Mouse (Mus musculus) embryo, embryonic 11.5 days (tissue): ENCODE data around the gene Rgma.

Source experiments
- DNase-seq: peaks from one replicate; pipeline ENCODE4 v3.0.0-alpha.2; 2012; ENCODE audit warnings: low read depth, low spot score

Gene Rgma

DNA sequence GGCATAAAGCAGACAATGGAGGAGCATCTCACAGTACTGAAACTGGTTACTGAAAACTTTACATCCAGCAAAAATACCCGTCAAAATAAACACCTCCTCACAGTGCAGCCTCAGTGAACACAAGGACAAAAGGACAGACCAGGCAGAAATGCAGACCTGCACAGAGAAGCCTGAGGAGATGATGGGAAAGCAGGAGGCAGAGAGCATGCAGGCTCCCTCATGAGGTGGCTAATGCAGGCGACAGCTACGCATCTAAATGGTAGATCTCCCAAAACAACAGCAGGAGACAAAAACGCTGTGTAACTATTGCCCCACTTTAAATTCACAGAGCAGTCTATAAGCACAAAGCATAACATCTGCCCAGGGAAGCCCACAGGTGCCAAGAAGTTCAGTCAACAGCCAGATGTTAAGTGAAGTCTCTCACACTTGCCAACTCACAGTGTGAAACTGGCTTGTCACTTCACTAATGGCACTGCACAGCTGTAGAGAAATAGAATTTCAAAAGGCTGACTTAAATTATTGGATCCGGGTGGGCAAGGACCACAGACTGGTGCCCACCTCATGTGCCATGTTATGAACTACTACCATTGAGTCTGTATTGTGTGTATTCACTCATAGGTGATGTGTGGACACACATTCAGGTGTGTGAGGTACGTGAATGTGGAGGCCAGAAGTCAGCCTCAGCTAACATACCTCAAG lies 58.5 kb downstream of the Rgma start:
- DNase-seq, result no peak

DNA sequence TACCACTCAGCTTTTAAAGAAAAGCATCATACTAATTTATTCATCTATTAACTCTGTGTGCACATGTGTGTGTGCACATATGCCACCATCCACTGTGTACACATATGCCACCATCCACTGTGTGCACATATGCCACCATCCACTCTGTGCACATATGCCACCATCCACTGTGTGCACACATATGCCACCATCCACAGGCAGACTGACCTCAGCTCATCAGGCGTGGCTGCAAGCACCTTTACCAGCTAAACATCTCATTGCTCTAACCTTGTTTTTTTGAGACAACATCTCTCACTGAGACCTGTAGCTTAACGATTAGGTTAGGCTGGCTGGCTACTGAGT lies 59.0 kb downstream of the Rgma start:
- no peak for DNase-seq

DNA sequence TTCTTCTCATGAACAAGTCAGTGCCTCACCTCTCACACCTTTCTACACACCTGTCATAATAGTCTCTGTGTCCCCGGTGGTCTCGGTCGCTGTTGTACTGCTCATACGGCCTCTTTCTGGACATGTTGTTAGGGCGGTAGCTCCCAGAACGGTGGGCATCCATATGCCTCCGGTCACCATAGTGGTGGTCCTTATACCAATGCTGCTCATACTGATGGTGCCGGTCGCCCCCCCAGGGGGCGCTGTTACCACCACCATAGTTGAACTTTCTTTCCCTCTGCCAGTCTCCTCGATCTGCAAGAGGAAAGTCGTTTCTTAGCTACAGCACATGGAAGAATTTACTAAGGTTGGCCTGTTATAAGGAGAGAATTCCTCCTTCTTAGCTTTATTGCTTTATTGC lies 60.4 kb downstream of the Rgma start:
- DNase-seq, result no peak

DNA sequence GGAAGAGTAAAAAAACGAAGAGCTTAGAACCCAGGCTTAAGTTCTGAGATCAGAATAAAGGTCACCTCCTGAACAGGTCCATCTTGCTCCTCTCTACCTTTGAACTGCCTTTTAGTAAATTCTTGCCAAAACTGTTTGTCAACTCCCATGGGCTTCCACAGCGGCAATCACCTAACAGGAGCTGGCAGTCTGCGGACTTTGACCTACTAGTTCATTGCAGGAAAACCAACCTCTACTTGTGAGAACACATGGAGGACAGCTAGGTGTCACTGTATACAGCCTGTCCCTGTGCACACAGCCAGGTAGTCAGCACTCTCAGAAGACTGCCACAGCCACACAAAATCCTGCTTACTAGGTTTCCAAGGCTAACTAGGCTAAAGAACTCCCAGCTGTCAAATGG lies 66.5 kb downstream of the Rgma start:
- DNase-seq, result no peak

DNA sequence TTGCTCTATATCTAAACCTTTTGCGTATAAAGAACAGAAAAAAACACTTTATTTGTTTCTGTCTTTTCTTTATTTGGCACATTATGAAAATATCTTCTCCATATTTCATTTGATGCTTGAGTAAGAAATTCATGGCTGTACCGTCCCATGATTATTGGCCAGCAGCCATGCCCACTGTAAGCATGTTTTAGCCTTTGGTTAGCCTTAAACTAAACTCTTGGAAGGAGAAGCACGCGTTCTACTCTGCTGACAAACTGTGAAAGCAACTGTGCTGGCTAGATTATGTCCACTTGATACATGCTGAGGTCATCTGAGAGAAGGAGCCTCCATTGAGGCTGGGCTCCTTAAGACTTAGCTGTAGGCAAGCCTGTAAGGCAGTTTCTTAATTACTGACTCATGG lies 66.9 kb downstream of the Rgma start:
- no peak for DNase-seq

DNA sequence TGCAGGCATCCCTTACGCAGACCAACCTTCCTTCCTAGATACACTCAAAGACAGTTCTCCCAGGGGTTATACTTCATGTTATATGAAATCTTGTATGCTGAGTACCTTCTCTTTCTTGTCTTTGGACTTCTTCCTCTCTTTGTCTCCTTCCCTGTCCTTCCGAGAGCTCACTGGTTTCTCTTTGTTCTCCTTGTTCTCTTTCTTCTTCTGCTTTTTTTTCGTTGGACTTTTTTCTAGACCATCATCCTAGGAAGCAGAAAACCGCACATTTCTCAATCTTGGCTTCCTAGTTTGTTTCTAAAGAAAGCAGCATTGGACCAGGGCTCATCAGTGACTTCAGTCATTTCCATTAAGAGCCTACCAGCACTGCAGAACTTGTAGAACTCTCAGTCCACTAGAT lies 76.3 kb downstream of the Rgma start:
- DNase-seq, result no peak

DNA sequence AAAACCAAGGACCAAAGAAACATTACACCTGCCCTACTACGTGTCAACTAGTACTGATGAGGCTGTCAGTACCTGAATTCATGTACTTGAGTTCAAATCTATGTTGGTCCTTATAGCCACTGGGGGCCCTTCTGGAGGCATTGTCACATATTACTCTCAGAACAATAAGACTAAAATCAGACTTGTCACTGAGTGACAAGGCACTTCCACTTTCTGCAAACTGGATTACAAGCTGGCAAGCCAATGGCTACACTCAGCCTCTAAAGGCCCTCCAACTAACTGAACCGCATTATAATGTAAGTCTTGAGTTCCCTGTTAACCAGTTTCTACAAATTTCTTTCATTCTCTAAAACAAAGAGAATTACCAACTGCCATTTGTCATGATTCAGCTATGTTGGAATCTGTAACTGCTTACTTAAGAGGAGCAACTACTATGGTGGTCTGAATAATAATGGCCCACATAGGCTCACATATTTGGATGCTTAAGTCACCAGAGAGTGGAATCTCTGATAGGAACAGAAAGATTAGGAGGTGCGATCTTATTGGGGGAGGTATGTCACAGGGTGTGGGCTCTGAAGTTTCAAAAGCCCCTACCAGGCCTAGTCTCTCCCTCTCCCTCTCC lies 77.0 kb downstream of the Rgma start:
- no peak for DNase-seq

DNA sequence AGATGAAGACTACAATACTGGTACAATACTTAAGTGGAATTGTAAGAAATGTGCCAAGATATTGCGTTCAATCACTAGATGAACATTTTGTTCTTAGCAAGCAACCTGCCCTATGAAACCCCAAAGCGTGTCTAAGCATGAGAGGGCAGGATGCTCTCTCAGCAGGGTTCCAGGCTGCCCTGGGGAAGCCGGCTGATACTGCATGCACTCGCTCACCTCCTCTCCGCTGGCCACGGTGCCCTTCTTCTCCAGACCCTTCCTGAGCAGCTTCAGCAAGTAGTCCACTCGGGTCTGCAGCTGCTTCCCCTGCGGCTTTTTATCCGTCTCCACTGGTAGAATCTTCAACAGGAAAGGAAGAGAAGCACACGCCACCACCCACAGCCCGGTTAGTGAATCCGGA lies 78.8 kb downstream of the Rgma start:
- DNase-seq, result no peak

DNA sequence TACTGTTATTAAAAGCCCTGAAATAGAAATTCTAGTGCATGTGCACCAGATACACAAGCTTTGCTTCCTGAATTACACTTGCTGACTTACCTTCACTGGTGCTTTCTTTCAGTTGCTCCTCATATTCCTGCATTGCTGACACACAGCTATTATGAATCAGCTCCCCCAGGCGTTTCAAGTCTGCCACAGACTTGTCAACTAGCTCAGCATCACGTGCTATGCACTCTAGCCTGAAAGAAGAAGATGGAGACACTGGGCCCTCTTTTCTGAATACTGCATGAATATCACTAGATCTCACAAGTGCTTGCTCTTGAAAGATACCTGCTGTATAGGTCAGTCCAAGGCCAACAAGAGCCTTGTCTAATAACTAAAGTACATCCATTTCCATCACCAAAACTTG lies 88.2 kb downstream of the Rgma start:
- no peak for DNase-seq

DNA sequence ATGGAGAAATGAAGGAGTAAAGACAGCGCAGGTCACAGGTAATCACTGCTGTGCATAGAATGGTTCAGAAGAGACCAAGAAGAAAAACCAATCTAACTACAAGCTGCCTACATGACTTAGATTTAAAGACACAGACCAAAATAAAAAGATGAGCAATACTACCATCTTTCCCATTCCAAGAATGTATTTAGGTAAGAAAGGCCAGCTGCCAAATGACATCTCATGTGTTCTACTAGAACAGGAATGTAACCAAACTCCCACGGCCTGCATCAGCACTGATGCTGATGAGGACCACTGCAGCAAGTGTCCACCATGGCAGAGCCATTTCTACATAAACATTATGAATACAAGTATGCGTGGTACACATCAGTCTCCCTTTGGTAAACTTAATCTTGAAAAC lies 92.4 kb downstream of the Rgma start:
- DNase-seq, result no peak
